Mouse (Mus musculus): Measurements from ENCODE around the gene Clcn2.

- TF ChIP-seq CTCF (IDR thresholded peaks at IDR 0.05; ENCODE audit: low read depth) (peak; percentile 12; the same call in 1 of the 2 replicates), EP300 (IDR thresholded peaks at IDR 0.05; ENCODE audit: low read depth) (no peak)
Observed at GRCm38 (mm10) chr16:20715976-20716840, 1.3 kb downstream of the Clcn2 start.
